Mouse (Mus musculus) adrenal gland, postnatal 25 days (tissue): ENCODE results near the gene Spdl1. TPM values are rescaled to one million over a fixed set of nuclear protein-coding genes. Genes with fewer than 3 reads are reported as not detected.
"Not testable (repeated sequence)": the region's sequence is repeated elsewhere in the genome, so short reads cannot be mapped to it uniquely, and the experiment has no call there.

Experiments
- DNase-seq: peaks from one replicate; pipeline ENCODE4 v3.0.0; 2021; ENCODE audit warnings: mixed read lengths
- long read RNA-seq: library from polyadenylated mRNA; stranded (forward); transcript quantifications from one replicate; pipeline ENCODE4 v2.0.0, GENCODE M21; 2021
- total RNA-seq: library from RNA; stranded (reverse); gene quantifications from 2 replicates; pipeline ENCODE4 v1.2.3, GENCODE M21; 2021

Gene Spdl1
- 2.2 and 3.1 TPM in 2 replicates for total RNA-seq
- long read RNA-seq, partial matches to known transcripts, result 1 of 5 reads
- long read RNA-seq, other reads (novel, unspliced or antisense), result 1 of 5 reads

DNA sequence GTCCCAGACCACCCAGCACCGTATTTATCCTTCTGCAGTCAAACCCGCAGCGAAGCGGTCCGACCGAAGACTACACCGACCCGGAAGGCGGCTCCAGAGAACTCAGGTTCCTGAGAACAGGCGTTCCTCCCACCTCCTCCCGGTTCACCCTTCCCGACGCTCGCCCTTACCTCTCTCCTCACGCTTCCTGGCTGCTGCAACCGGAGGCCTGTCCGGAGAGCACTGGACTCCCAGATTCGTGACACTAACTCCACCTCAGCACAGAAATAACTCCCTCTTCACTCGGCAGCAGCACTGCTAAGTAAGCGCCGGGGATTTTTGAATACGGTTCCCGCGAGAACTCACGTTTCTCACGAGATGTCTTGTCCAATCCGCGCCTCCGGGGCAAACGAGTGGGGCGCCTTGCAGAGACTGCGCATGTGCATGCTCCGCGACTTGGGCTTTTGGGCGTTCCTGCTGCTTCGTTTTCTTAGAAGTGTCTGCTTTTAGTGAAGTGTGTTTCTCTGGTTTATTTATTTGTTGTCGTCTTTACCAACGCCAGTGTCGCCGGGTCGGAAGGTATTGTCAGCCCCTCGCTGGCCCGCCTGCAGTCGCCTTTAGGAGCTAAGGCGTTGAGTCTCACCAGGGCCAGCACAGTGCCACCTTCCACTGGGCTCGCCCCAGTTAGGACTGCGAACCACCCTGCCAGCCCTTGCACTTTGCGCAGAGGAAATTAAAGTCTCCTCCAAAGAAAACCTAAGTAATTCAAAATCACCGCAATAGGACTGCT is at the start of gene Spdl1:
TSS of gene Spdl1 (minus strand) at position 324 of the 769 bp plus-strand sequence.
- DNase-seq, result peak; percentile 95

DNA sequence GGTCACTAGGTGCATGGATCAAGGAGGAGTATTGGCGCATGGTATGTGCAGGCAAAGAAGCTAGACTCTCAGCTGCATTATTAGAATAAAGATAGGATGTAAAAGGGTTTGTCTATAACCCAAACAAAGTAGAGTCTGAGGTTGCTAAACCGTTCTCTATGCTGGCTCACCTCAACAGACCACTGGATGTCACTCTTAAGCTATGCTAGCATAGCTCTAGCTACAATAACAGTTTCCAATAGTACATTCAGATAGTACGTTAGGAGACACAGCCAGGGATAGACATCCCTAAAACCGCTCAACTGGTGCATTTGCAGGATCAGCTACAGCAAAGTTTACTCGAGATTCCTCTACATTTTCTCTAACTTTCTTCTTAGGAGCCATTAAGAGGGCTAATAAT is 48.1 kb upstream of the Spdl1 start:
- no peak for DNase-seq

DNA sequence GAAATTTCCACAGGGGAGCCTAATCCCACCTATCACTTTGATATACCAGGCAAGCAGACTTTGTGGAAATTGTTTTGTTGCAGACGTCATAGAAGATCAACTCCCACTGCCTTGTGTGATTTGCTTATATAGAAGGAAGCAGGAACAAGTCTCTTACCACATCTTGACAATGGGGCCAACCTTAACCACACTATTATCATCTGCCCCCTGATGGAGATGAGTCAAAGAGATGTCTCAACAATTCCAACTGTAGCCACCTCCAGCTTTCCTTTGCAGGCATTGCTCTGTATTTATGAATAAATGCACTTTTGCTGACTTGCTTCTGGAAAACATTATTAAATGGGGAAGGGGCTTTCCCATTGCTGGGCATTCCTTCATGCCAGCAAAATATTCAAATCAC is 46.2 kb upstream of the Spdl1 start:
- no peak for DNase-seq

DNA sequence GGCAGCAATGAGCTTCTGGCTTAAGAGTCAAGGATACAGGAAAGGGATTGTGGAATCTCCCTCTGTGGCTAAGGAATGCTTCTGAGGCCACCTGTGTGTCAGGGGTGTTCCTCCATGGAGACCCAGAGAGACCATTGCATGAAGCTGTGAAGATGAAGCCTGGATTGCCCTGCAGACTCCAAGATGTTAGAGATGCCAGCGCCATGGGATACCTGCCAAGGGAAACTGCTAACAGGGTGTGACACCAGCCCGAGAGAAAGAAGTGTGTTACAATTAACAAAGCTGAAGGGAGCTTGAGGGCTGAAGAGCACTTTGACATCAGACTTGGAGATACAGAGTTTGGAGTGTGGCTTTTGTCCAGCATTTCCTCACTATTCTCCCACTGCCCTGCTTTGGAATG is 40.4 kb upstream of the Spdl1 start:
- no peak for DNase-seq

DNA sequence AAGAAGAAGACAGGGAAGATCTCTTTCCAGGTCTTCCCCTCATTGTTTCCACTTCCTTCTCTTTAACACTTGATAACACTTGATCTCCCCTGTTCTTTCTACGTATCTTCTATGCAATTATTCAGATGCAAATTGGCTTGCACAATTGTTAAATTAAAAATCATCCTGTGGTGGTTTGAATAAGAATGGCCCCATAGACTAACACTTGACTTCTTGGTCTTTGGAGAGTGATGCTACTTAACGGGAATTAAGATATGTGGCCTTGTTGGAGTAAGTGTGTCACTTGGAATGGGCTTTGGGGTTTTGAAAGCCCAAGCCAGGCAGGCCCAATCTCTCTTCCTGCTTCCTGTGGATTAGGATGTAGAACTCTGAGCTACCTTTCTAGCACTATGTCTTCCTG is 39.0 kb upstream of the Spdl1 start:
- DNase-seq, result no peak

DNA sequence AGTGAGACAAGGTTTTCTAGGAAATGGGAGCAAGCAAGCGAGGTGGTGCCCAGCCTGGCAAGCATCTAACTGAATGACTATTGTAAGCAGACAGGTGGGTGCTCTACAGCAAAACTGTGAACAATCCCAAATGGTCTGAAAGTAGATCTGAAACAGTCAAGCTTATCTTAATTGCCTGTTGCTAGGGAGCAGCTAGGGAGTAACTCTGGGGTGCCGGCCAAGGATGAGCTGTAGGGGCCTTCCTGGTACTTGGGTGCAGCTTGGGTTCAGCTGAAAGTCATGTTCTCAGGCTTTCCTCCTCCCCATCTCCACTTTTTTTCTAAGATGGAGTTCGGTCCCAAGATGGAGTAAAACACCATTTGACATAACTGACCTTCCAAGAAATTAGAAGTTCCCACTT is 38.5 kb upstream of the Spdl1 start:
- no peak for DNase-seq

DNA sequence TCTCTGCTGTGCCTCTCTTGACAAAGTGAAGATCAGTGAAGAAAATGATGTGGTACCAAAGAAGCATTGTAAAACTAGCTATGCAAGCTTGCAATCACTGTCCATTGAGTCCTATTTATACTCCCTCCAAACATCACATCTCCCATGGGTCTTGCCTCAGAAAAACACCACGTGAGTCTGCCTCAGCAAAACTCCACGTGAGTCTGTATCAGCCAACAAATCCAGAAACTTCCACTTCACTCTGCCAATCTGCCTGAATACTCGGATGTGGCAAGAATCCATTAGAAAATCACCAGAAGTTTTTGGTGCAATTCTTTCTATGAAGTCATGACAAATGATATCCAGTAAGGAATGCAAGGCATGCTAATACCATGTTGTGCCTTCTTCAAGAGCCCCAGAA is 38.0 kb upstream of the Spdl1 start:
- DNase-seq, result no peak

DNA sequence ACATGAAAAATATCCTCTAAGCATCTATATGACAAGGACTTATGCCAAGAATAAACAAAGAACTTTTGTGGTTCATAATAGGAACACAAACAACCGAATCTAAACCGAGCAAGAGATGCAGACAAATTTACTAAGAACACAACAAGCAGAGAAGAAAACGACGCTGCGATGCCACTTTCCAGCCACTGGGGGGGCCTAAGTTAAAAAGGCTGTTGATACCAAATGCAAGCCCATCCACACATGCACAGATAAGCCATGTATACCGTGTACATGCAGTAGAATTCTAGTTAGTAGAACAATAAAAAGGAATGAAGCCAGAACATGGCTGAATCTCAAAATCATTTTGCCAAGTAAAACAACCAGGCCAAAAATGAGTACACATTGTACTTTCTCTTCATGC is 35.2 kb upstream of the Spdl1 start:
- no peak for DNase-seq

DNA sequence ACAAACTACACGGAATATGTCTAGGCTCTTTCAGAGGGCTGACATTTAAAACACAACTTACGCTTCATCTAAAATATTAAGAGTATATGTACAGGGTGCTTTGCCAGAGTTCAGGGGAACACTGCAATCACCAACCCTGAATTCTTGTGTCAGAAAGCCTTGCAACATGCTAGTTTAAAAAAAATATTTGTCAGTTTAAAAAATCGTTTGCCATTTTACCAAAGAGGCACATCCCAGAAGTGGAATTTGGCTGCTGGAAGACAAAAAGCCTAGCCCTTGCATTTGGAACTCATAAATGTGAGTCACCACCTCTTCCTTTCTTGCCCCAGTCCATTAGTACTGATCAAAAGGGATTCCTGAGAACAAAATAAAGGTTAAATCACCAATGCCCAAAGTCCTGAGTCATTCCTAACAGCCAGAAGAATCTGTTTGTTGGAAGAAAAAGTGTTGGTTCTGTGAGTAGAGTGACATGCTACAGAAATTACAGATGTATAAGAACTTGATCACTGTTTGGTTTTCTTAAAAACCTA is 32.4 kb upstream of the Spdl1 start:
- no peak for DNase-seq

DNA sequence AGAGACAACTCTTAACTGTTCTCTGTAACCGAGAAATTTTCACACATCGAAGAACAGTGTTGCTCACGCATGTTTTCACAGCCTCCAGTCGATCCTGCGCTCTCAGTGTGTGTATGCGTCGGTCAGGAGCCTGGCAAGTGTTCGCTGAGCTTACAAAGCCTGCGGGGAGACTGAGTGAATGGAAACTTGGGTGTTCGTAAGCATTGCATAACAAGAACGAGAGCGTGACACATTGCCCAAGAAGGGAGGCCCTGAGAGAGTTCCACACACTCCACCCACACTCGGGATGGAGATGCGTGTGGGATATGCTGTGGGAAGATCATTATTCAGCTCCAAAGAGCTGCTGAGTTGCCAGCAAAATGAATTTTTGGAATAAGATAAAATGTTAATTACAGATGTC is 31.7 kb upstream of the Spdl1 start:
- no peak for DNase-seq

DNA sequence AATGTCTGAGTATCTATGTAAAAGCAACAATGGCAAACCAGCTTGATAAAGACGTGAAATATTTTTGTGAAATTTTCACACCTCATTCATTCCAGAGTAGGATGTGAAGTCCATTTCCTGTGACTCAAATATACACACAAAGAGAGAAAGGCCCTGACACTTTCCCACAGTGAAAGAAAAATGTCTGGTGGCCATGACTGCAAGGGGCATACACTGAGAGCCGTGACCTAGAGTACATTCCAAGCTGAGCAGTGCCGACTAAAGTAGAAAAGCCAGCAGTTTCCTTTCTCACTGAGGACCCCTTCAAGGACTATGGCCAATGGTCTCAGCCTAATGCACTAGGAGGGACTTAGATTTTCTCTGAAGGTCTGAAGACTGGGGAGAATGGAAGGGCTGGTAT is 23.2 kb upstream of the Spdl1 start:
- DNase-seq, result no peak

DNA sequence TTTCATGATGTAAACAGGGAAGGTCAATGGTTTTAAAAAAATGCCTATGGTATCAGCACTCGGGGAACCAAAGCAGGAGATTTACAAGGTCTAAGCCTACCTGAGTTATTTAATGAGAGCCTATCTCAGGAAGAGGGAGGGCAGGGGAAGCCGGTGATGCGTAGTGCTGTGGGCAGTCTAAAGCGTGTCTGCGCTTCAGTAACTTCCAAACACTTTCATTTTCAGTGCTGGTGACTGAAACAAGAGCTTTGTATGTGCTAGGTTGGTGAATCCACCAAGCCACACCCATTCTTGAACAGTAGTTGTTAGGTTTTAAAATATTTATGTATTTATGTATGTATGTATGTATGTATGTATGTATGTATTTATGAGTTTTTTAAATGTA is 12.8 kb upstream of the Spdl1 start:
- no peak for DNase-seq

DNA sequence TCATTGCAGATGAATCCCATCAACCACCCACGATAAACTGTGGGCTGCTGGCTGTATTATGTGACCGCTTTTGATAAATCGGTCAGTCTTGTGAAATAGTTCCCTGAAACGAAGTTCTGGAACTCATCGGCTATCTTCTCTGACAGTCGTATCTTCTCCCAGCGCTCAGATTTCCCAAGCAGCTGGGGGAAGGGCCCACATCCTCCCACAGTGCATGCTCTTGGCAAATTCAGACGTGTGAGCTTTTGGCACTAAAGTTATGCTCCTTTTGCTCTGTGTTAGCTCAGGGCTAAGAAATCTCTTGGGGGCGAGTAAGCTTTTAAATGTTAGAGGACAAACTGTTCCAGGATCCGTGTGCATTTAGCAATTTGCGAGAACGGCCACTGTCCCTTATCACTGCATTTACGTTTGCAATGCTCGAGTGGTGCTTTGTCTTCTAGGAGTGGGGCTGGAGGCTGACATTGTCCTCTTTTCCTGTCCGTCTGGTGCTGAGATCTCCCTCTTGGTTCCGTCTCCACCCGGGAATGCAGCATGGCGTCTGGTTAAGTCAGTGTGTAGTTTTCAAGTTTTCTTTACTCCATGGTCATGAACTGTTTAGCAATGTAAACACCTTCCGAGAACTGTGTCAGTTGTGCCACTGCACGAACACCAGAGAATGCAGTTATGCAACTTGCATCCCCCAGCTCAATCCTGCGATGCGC is 12.3 kb upstream of the Spdl1 start:
- peak; percentile 12 for DNase-seq

DNA sequence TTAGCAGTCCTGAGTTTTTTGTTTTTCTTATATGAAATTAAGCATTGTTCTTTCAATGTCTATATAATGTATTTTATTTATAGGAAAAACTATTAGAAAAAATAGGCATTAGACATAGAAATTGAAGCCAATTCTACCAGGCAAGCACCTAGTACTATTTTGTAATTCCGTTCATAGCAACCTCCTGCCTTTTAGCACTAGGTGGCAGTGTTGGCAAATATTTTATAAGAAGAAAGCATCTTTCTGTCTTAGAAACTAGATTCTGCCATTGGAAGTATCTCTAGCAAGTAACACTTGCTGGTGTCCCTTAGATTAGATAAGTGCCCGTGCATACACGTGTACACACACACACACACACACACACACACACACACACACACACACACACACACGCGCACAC is 10.1 kb upstream of the Spdl1 start:
- no peak for DNase-seq

DNA sequence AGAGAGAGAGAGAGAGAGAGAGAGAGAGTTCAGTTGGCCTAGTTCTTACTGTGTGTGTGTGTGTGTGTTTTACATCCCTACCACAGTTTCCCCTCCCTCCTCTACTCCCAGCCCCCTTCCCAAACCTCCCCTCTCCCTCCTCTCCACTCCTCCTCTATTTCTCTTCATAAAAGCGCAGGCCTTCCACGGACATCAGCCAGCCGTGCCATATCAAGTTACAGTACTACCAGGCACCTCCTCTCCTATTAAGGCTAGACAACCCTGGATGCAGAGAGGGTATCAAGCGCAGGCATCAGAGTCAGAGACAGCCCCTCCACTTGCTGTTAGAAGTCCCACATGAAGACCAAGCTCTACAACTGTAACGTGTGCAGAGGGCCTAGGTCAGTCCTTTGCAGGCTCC is 6.8 kb upstream of the Spdl1 start:
- no peak for DNase-seq

DNA sequence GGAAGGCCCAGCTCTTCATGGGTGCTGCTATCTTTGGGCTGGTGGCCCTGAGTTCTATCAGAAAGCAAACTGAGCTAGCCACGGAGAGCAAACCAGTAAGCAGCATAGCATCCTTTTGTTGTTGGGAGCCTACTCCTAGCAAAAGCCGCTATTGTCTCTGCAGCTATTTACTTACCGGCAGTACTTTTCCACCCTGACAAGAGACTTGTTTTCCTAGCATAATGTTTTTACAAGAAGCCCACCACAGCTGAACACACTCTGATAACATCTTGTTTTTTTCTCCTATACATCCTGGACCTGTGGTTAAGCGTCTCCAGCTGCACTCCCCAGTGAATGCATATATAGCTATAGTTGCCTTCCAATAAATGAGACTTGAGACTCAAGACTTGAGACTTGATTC is 5.6 kb upstream of the Spdl1 start:
- DNase-seq, result no peak

DNA sequence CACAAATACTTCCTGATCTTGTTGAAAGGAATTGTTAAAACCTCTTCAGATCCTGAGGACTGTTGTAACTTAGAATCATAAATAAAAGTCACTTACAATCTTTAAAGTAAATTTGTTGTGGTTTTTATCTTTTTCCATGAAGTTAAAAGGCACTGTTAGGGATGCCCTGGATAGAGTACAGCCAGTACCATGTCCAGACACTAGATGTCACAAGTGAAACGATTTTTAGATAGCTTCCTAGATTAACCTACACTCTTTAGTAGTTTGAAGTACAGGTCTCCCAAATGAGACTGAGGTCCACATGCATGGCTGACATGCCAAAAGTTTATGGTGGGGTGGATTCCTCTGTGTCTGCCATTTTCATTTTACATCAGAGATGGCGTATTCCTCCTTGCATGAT is 2.8 kb upstream of the Spdl1 start:
- no peak for DNase-seq

DNA sequence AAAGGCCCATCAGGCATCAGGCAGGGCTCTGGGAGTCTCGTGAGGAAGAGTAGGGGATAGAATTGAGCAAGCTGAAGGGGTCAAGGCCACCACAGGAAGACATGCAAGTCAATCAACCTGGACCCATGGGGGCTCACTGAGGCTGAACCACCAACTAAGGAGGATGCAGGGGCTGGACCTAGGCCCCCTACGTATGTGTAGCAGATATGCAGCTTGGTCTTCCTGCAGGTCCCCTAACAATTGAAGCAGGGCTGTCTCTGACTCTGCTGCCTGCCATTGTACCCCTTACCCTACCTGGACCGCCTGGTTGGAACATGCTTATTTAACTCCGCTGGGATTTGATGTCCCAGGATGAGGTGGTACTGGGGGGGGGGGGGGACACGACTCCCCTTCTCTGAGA is 763 bp downstream of the Spdl1 start:
- DNase-seq, result no peak

DNA sequence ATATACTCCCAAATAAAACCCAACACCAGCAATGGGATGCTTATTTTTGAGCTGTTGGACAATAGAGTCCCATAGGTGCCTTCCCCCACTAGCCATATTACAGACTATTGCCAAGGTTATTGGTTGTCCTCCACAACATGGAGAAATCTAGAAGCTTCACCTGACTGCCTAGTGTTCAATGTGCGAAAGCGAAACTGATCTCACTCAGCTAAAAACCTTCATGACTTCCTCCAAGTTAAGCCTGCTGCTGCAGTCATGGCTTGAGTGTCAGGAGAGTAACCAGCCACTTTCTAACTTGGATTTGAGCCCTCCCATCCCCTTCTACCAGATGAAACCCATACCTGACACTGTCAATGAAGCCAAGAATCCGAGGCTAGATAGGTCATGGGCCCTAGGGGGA is 5.6 kb downstream of the Spdl1 start:
- DNase-seq, result no peak

DNA sequence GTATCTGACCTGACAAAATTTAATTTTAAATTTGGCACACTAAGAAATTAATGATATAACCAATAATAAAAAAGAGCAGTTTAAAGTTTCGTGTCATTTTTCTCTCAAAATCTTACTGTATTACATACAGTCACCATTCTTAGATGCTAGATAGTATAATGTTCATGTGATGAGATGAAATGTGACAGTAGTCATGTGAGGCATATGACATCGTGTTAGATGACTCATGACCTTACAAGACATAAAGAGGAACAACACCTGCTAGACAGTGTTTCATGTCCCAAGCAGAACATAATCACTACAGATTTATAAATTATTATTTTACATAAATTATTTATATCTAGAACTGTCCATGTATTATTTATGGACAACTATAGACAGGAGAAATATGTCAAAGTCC is 6.5 kb downstream of the Spdl1 start:
- DNase-seq, result no peak

DNA sequence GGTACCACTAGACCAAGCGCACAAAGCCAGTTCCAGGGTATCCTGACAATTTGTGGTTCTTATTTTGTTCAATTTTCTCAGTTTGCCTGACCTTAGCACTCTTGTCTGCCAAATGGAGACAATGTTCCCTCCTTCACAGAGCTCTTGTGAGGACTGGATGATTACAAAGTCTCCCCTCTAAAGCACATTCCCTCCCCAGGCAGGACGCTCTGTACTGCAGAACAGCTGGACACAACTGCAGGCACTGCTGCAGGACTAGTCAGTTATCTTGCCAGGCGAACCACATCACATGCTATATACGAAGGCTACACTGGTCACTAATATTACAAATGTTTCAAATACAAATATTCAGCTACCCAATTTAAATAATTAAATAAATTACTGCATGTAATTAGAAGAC is 8.7 kb downstream of the Spdl1 start:
- DNase-seq, result no peak

DNA sequence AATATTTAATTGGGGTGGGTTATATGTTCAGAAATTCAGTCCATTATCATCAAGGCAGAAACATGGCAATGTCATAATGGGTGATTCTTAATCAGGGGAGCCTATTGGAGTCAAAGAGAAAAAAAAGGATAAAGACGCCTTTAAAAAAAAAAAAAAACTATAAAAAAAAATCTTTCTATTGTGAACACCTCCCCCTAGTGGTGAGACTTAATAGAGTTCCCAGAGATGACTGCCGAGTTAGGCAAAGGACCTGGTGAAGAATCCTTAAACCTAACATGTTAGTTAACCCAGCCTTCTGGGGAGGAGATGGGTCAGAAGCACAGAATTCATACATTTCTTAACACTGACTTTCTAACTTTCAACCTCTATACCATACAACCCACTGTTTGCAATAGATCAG is 18.7 kb downstream of the Spdl1 start:
- DNase-seq, result no peak

DNA sequence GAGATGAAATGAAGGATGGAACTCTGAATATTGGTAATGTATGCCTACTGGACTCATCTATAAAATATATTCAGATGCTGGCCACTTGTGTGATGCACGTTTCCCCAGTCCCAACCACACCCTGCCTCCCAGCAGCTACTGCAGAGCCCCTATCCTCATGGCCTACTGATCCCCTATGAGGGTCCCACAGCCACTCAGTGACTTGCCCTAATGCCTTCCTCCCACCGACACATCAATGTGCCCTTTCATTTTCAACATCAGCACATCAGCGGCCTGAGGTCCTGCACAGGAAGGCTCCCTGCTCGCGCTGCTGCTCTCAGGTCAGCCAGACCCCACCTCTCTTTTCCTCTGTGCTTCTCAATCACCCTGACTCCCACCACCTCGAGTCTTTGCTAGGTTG is 19.1 kb downstream of the Spdl1 start:
- DNase-seq, result no peak

DNA sequence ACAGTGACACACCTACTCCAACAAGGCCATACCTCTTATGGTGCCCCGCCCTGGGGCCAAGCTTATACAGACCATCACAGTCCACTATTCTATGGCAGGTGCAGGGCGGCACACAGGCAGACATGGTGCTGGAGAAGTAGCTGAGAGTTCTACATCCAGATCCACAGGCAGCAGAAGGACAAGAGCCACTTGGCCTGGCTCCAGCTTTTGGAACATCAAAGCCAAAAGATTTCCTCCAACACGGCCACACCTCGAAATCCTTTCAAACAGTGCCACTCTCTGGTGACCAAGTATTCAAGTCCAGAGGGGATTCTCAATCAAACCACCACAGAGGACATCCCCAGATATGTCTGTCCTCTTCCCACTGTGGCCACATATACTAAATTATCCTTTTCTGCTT is 28.4 kb downstream of the Spdl1 start:
- not testable (repeated sequence) for DNase-seq
